Mouse (Mus musculus): Measurements from ENCODE around the gene Zan.

GRCm38 (mm10) chr5:137333512-137334174, 143.2 kb downstream of the Zan start, which contains the start of gene Slc12a9:
- TF ChIP-seq CTCF (IDR thresholded peaks at IDR 0.05; ENCODE audit: extremely low read depth, insufficient read depth, low read length) (peak; percentile 73), POLR2A (IDR thresholded peaks at IDR 0.05; ENCODE audit: extremely low read depth, insufficient read depth, low read length) (0 out of 2 replicates have a peak, but pooled peaks have one; percentile 51)

All from cortical plate, adult 2 months (tissue).